Mouse (Mus musculus) E14TG2a.4 (cell line): ENCODE results near the gene Sco2.

Source experiments
- CTCF ChIP-seq: conservative IDR thresholded peaks from 2 replicates; pipeline ENCODE4 v1.5.1; 2014; ENCODE audit warnings: low read length
- POU5F1 ChIP-seq: IDR thresholded peaks from 2 replicates; pipeline ENCODE4 v1.6.1; 2014; ENCODE audit warnings: low read length, borderline replicate concordance

GRCm38 (mm10) chr15:89376040-89376439 lies 2.4 kb upstream of the Sco2 start:
- no peak for TF ChIP-seq CTCF
- TF ChIP-seq POU5F1, result no peak
